Mouse (Mus musculus) adrenal gland, adult 8-10 months (tissue): ENCODE measurements around the gene Gm10134. TPM values are rescaled to one million over a fixed set of nuclear protein-coding genes. Genes with fewer than 3 reads are reported as not detected.
"Not testable (repeated sequence)": the region's sequence is repeated elsewhere in the genome, so short reads cannot be mapped to it uniquely, and the experiment has no call there.

Source experiments
- DNase-seq: peaks from one replicate; pipeline ENCODE4 v3.0.0; 2022
- total RNA-seq, 4 experiments: library from RNA; stranded (reverse); gene quantifications; 2 replicates each; pipeline ENCODE4 v1.2.4; 2022

The Gm10134 gene
- total RNA-seq, 4 experiments from 2014 or later: 3.0 to 5.1 (median 4.7) TPM

- no peak for DNase-seq
Measured at GRCm38 (mm10) chr2:28506291-28506690, 396 bp downstream of the Gm10134 start.

GRCm38 (mm10) chr2:28511600-28511999, 5.7 kb downstream of the Gm10134 start:
- not testable (repeated sequence) for DNase-seq

- DNase-seq: no peak
Measured at GRCm38 (mm10) chr2:28512798-28513401, 7.0 kb downstream of the Gm10134 start, which contains the start of gene Ralgds. Gene Ralgds, plus strand, starts transcription at chr2:28513125.

DNA sequence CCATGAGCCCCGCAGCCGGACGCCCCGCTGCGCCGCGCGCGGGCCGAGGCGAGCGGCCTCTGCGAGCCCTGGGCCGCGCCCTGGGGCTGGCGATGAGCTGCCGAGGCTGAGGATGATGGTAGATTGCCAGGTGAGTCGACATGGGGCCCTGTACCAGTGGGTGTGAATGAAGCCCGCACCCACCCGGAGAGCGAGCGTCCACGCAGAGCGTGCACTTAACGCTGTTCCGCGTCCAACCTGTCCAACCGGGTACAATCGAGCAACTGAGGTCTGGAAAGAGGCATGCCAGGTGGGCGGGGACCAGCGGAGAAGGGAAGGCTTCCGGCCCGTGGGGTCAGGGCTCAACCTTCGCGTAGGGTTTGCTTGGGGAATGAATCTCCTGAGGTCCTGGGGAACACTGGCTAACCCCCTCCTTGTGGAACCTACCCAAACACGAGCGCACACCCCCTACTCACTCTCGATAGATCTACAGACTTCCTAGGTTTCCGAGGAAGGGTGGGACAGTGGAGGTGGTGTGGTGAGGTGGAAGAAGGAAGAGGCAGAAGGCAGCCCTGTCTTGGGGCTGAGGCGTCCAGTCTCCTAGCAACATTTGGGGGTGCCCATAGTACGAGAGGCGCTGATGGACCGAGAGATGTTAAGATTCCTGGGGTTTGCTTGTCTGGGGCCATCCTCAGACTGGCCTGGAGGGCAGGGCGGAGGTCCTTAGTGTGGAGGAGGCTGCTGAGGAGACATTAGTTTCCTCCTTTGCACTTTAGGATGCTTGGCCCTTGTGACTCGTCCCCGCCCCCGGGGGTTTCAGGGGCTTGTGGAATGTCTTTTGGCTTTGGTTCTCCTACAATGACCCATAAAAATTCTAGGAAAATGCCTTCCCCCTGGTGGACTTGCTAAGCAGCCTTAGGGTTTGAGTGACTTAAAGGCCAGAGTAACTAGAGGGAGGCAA, 7.8 kb downstream of the Gm10134 start:
- no peak for DNase-seq

DNA sequence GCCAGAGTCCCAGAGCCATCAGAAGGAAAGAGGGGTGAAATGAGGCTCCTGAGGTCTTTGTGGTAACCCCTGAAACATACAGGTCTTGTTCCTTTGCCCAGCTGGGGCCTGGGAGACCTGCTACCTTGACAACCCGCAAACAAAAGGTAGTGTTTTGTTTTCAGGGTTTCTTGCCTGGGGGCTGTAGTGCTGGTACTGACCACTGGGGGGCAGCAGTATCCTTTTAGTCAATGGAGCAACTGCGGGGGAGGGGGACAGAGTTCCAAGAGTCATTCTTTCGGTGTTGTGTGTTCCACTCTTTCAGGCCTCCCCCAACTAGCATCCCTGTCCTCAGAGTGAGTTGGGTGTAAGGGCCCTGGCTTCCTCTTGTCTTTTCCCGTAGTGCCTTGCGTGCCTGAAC, 8.6 kb downstream of the Gm10134 start:
- DNase-seq: no peak

GRCm38 (mm10) chr2:28517206-28517909, 11.5 kb downstream of the Gm10134 start:
- peak; percentile 80 for DNase-seq

GRCm38 (mm10) chr2:28518231-28518630, 12.3 kb downstream of the Gm10134 start:
- no peak for DNase-seq

- DNase-seq: no peak
Measured at GRCm38 (mm10) chr2:28520581-28520980, 14.7 kb downstream of the Gm10134 start.

GRCm38 (mm10) chr2:28521571-28522151, 15.8 kb downstream of the Gm10134 start:
- DNase-seq: no peak

- no peak for DNase-seq
Measured at GRCm38 (mm10) chr2:28522166-28522565, 16.3 kb downstream of the Gm10134 start.

GRCm38 (mm10) chr2:28523643-28524117, 17.8 kb downstream of the Gm10134 start:
- DNase-seq: peak; percentile 92

DNA sequence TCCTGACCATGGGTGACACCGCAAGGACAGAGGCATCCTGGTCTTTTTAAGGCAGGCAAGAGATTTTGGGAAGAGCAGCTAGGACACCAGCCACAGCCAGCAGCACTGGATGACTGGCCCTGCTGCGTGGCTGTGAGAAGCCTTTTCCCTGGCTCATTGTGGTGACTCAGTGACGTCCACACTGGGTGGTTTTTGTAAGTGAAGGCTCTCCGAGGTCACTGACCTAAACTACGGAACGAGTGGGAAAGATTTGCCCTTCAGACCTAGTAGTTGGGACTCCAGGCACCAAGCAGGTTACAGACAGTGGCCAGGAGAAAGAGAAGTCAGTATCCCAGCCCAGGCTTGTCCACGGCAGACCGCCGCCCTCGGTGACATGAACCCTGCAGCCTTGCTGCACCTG, 18.5 kb downstream of the Gm10134 start:
- peak; percentile 71 for DNase-seq

DNA sequence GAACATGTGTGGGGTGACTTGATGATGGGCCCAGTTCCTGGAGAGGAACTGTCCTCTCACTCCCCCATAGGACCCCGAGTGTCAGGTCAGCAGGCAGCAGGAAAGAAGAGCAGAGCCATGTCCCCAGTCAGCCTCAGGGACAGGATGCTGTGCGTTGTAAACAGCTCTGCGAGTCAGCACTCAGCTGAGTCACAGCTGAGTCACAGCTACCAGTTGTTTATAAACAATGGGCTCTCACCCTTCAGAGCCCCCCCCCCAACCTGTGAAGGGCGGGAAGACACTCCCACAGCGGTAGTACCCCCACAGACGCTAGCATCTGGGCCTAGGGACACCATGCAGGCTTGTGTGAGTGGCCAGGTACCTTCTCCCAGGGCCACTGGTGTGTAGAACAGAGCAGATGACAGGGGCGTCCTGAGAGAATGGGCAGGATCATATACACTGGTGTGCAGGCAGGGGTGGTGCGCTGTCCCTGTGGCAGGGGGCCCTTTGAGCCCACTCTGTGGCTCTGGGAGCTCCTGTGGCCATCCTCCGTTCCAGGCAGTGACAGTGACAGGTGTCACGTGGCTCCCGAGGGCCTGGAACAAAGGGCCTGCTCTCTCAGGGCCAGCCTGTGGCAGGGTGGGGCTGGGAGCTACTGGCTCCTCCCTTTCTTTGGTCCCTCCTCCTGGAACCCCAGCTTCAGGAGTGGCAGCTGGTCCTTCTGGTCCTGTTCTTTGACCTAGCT, 19.5 kb downstream of the Gm10134 start:
- peak; percentile 89 for DNase-seq

GRCm38 (mm10) chr2:28525943-28526876, 20.3 kb downstream of the Gm10134 start:
- no peak for DNase-seq

DNA sequence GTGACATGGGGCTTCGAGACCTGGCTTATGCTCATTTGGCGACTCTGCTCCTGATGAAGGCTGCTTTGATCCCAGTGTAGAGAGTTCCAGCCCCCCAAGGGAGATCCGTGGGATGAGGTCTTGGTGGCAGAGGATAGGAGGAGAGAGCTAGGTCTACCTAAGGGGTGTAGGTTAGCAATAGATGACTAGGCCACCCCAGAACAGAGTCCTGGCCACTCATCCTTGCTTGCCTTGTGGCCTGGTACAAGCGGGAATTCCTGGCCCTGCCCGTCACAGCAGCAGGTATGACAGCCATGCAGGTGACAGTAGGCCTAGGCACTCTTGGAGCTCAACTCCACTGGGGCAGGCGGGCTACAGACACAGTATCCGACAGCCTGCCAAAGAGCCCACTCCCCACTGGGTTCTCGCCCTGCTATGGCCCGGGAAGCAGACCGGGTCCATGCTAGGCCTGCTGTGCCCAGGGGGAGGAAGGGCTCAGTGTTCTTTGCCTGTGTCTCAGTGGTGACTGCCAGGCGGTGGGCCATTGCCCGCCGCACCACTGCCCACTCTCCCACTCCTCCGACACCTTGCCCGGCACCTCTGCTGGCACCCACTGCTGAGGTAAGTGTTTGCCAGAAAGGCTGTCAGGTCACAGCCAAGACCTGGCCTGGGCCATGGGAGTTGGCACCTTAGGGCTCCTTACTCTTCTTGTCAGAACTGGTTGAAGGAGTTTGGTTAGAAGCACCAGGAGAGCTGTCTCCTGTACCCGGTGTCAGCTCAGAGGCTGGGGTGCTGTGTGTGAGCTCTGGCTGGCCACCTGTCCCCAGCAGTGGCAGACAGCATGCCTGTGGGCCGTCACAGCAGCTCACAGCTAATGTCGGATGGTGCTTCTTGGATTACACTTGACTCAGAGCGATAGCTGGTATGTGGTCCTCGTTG, 21.8 kb downstream of the Gm10134 start:
- no peak for DNase-seq

DNA sequence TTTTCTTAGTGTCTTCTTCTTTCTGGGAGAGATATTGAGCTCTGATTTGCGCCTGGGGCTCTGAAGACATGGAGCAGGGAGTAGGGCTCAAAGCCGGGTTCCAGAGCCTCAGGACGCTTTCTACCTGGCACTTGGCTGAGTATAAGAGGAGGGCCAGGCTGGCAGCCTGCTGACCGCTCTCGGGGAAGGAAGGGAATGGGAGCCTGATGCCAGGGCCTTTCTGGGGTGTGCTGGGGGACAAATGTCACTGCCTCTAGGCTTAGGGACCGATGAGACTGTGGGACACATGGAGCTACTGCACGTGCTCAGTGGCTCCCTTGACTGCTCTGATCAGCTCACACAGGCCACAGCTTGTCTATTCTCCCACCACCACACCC, 22.4 kb downstream of the Gm10134 start:
- no peak for DNase-seq

GRCm38 (mm10) chr2:28529856-28530255, 24.0 kb downstream of the Gm10134 start:
- DNase-seq: no peak

GRCm38 (mm10) chr2:28530311-28530710, 24.4 kb downstream of the Gm10134 start:
- no peak for DNase-seq

DNA sequence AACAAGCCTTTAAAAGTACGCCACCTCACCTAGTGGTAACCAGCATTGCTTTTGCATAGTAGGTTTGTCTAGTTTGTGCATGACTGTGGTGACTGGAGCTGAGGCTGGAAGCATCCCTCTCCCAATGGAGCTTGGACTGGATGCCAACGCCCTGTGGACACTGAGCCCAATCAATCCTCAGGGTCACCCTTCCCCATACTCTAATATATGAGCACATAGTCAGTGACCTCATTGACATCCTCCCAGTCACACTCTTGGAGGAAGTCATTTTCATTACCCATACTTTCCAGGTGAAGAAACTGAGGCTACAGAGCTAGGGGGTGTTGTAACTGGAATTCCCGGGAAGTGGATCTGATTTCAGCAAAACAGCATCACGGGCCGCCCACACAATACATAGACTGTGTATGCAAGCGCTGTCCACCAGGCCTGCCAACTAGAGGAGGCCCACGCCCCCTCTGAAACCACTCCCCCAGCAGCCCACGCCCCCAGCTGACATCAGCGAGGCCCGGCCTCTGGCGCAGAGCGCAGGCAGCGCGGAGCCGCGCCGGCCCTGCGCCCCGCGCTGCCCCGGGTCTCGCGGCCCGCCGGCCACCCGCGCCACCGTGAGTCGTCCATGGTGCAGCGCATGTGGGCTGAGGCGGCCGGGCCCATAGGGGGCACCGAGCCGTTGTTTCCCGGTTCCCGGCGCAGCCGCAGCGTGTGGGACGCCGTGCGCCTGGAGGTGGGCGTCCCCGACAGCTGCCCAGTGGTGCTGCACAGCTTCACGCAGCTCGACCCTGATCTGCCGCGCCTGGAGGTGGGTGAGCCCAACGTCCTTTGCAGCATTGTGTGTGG, 27.3 kb downstream of the Gm10134 start:
- DNase-seq: peak; percentile 85
